Comparison of ENCODE assay signal across 19 mouse cellular contexts in the genomic region with DNA sequence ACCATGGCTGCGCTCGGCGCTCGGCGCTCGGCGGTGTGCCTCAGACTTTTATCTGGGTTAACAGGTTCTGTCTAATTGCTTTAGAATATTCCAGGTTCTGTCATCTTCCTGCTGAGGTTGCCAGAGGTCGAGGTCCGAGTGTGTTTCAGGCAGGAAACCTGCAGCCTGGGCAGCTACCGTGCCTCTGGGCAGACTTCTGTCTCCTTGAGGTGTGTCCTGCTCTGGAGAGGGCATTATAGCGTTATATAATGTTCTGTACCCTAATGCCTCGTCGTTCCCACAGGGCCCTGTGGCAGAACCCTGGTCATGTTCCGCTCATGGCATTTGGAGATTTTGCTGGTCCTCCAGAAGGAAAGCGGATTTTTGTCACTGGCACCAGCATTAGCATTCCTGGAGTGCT. TPM values are rescaled to one million over a fixed set of nuclear protein-coding genes. Genes with fewer than 3 reads are reported as not detected.
DNase-seq lines count a peak whose midpoint lies in the region; ATAC-seq and TF ChIP-seq lines count a peak whose summit lies in the region.
"Had no signal": no experiment of that assay in that cellular context is flagged by ENCODE, and none has a peak within 500 bp of the region (broad histone marks: within the 10 kb centered on the region; RNA-seq: fewer than 3 reads in every experiment).

No protein-coding gene starts in this region.

- peak; percentile 17 for DNase-seq in cerebellum, adult 8-10 months
- DNase-seq in cerebellum, adult 9-11 months: no peak
- peak; percentile 69 for DNase-seq in heart, embryonic 10.5 days (ENCODE audit: low spot score)
- no peak for DNase-seq in heart, adult 2 months
- DNase-seq in neural tube, embryonic 10.5 days (ENCODE audit: extremely low spot score, low spot score): peak; percentile 6
- no peak for DNase-seq in adrenal gland, adult 18-20 months (ENCODE audit: low spot score in 2 of 2)
- DNase-seq: adrenal gland, postnatal 25 days; forebrain, postnatal 0 days; kidney, adult 11 months; thymus, postnatal 36 days had no signal

- no peaks in the 10 kb centered on the region for H3K79me2 ChIP-seq in heart, adult 2 months (replicated peaks; ENCODE audit: control insufficient read depth, insufficient read depth, low read length)

- no peak overlapping the region for H3K9ac ChIP-seq in heart, adult 2 months (ENCODE audit: low read depth, low read length)
- H3K9ac ChIP-seq in neural tube, embryonic 15.5 days (replicated peaks): no peak overlapping the region
- H3K9ac ChIP-seq: embryonic facial prominence, embryonic 12.5 days; forebrain, postnatal 0 days; liver, embryonic 14.5 days; midbrain, embryonic 13.5 days had no signal

- H3K4me1 ChIP-seq in heart, embryonic 10.5 days: peaks cover 13% of the 10 kb centered on the region
- no peaks in the 10 kb centered on the region for H3K4me1 ChIP-seq in heart, adult 2 months (ENCODE audit: control insufficient read depth, insufficient read depth, low read length)
- H3K4me1 ChIP-seq in neural tube, embryonic 15.5 days: peaks cover 8% of the 10 kb centered on the region
- H3K4me1 ChIP-seq in E14TG2a.4 (replicated peaks; ENCODE audit: low read depth, low read length): peaks cover 34% of the 10 kb centered on the region

- no peak overlapping the region for H3K4me3 ChIP-seq in heart, embryonic 10.5 days
- H3K4me3 ChIP-seq in heart, adult 2 months: no peak overlapping the region
- H3K4me3 ChIP-seq in neural tube, embryonic 15.5 days (replicated peaks): no peak overlapping the region
- 0 out of 2 replicates have a peak overlapping the region, but pooled peaks have one; percentile 32 for H3K4me3 ChIP-seq in E14TG2a.4 (replicated peaks; ENCODE audit: low read length)
- H3K4me3 ChIP-seq: embryonic facial prominence, embryonic 12.5 days; erythroblast, embryonic 14.5 days; midbrain, embryonic 13.5 days had no signal

- H3K36me3 ChIP-seq in heart, embryonic 10.5 days: no peaks in the 10 kb centered on the region
- no peaks in the 10 kb centered on the region for H3K36me3 ChIP-seq in heart, adult 2 months (ENCODE audit: control insufficient read depth, insufficient read depth, low read length)
- H3K36me3 ChIP-seq in neural tube, embryonic 15.5 days: no peaks in the 10 kb centered on the region
- no peaks in the 10 kb centered on the region for H3K36me3 ChIP-seq in E14TG2a.4 (ENCODE audit: insufficient read depth, low read length)
- H3K36me3 ChIP-seq: embryonic facial prominence, embryonic 12.5 days; G1E; midbrain, embryonic 13.5 days had no signal

- no peak for TF ChIP-seq POLR2A in heart, adult 2 months (IDR thresholded peaks at IDR 0.05; ENCODE audit: insufficient read depth, low read depth, low read length)

- 69% methylated on average over 15 of the region's 15 CpGs for WGBS in heart, embryonic 10.5 days
- WGBS in heart, adult 2 months: 69% methylated on average over 15 of the region's 15 CpGs
- WGBS in neural tube, embryonic 15.5 days: 77% methylated on average over 15 of the region's 15 CpGs

- H3K27me3 ChIP-seq in heart, embryonic 10.5 days (ENCODE audit: insufficient read depth, poor library complexity, severe bottlenecking): peaks cover 49% of the 10 kb centered on the region
- peaks cover 7% of the 10 kb centered on the region; the same call in 1 of the 2 replicates for H3K27me3 ChIP-seq in heart, adult 2 months (ENCODE audit: control insufficient read depth, insufficient read depth, low read length)
- H3K27me3 ChIP-seq in neural tube, embryonic 15.5 days (replicated peaks): peaks cover 12% of the 10 kb centered on the region
- H3K27me3 ChIP-seq in E14TG2a.4 (ENCODE audit: insufficient read depth, low read length): peaks cover 82% of the 10 kb centered on the region

- intact Hi-C loops in heart, adult 2 months (cut with DNase I): no loop called here

- no peak overlapping the region for H3K27ac ChIP-seq in heart, embryonic 10.5 days
- H3K27ac ChIP-seq in heart, adult 2 months: no peak overlapping the region
- no peak overlapping the region for H3K27ac ChIP-seq in neural tube, embryonic 15.5 days (replicated peaks)
- H3K27ac ChIP-seq: embryonic facial prominence, embryonic 12.5 days; liver, embryonic 14.5 days; midbrain, embryonic 13.5 days had no signal

- H3K9me3 ChIP-seq in heart, embryonic 10.5 days: no peaks in the 10 kb centered on the region
- no peaks in the 10 kb centered on the region for H3K9me3 ChIP-seq in neural tube, embryonic 15.5 days (replicated peaks)
- no peaks in the 10 kb centered on the region for H3K9me3 ChIP-seq in E14TG2a.4 (ENCODE audit: low read length)
- H3K9me3 ChIP-seq: embryonic facial prominence, embryonic 12.5 days; midbrain, embryonic 13.5 days had no signal

- TF ChIP-seq CTCF in heart, adult 2 months (IDR thresholded peaks at IDR 0.05): no peak
- TF ChIP-seq CTCF in E14TG2a.4 (conservative IDR thresholded peaks at IDR 0.05; ENCODE audit: low read length): no peak

- no peak for TF ChIP-seq EP300 in heart, adult 2 months (IDR thresholded peaks at IDR 0.05; ENCODE audit: insufficient read depth, low read depth, low read length)

- ATAC-seq in neural tube, embryonic 15.5 days (ENCODE audit: low FRiP score): no peak
- ATAC-seq: CD4-positive, CD25-positive, alpha-beta regulatory T cell, adult 4 months; forebrain, postnatal 0 days; midbrain, embryonic 13.5 days had no signal

- no peak overlapping the region for H3K4me2 ChIP-seq in neural tube, embryonic 15.5 days
- H3K4me2 ChIP-seq: embryonic facial prominence, embryonic 12.5 days; midbrain, embryonic 13.5 days had no signal

RNA-seq across cellular contexts. Expression of a gene that starts 4.7 kb away (rescaled TPM):
- polyA plus RNA-seq in heart, embryonic 10.5 days (2016; fragmentation: Nextera tagmentation; extraction: Ambion mirVana): 10.8 and 14.0 TPM in 2 replicates
- total RNA-seq in heart, adult 2 months (2021): 1 to 10 TPM in 1 of 2 experiments, under 1 TPM in 1; 0.64 to 1.3 TPM
- polyA plus RNA-seq in heart, adult 2 months (2012; rRNA removed): 0.39 and 1.4 TPM in 2 replicates
- polyA plus RNA-seq in neural tube, embryonic 15.5 days (2015; fragmentation: Nextera tagmentation; extraction: Ambion mirVana): 47.1 and 57.2 TPM in 2 replicates
- total RNA-seq in adrenal gland, adult 18-20 months (2021): 1 to 10 TPM; 1.2 to 2.1 TPM
- total RNA-seq: hematopoietic stem cell, adult 5-6 weeks had no signal
- polyA plus RNA-seq: erythroblast, embryonic 14.5 days; G1E had no signal

RNA-seq across cellular contexts. Expression of a gene that starts 45.2 kb away (rescaled TPM):
- polyA plus RNA-seq in heart, embryonic 10.5 days (2016; fragmentation: Nextera tagmentation; extraction: Ambion mirVana): 15.8 and 16.1 TPM in 2 replicates
- total RNA-seq in heart, adult 2 months (2021): 10 to 100 TPM; 11.7 to 14.9 TPM
- polyA plus RNA-seq in heart, adult 2 months (2012; rRNA removed): 2.6 and 5.0 TPM in 2 replicates
- polyA plus RNA-seq in neural tube, embryonic 15.5 days (2015; fragmentation: Nextera tagmentation; extraction: Ambion mirVana): 17.0 and 18.4 TPM in 2 replicates
- total RNA-seq in adrenal gland, adult 18-20 months (2021): 10 to 100 TPM; 21.3 to 31.7 TPM
- polyA plus RNA-seq: erythroblast, embryonic 14.5 days had no signal

Comparison
In these comparisons a context has a peak if more than half of its experiments do, and no peak if none do; other contexts are left out.
1. DNase-seq: peak in cerebellum, adult 8-10 months (single experiment), heart, embryonic 10.5 days (single experiment) and neural tube, embryonic 10.5 days (single experiment); none in cerebellum, adult 9-11 months (single experiment), heart, adult 2 months (0 of 2) and adrenal gland, adult 18-20 months (0 of 2).